Mouse (Mus musculus): Measurements from ENCODE around the gene Mrps9.

- TF ChIP-seq CTCF (conservative IDR thresholded peaks at IDR 0.05; ENCODE audit: low read length) (no peak), POU5F1 (IDR thresholded peaks at IDR 0.05; ENCODE audit: borderline replicate concordance, low read length) (no peak), NANOG (IDR thresholded peaks at IDR 0.05; ENCODE audit: borderline replicate concordance, low read length) (no peak)
Observed at GRCm38 (mm10) chr1:42878851-42879250, 27.8 kb downstream of the Mrps9 start.

Measured in E14TG2a.4 (cell line).